Mouse (Mus musculus): ENCODE data around the gene Eml3.
"Not testable (repeated sequence)": the region's sequence is repeated elsewhere in the genome, so short reads cannot be mapped to it uniquely, and the experiment has no call there.

The Eml3 gene

DNA sequence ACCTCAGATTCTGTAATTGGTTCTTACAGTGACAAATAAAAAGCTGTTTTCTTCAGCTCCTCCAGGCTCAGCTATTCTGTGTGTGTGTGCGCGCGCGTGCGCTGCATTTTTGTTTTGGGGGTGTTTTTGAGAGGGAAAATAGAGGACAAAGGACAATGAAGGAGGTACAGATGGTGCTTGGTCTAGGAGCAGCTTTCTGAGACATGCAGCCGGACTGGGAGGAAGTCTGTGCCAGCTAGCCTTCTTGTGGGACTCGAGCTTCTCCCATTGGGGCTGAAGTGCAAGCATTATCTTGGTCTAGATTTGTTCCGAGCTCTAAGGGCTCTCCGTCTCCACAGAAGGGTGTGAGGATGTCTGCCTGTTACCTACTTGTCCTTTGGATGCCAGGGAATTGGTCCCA is 22.9 kb downstream of the Eml3 start:
- in situ Hi-C loops (cut with MboI): no loop called here

DNA sequence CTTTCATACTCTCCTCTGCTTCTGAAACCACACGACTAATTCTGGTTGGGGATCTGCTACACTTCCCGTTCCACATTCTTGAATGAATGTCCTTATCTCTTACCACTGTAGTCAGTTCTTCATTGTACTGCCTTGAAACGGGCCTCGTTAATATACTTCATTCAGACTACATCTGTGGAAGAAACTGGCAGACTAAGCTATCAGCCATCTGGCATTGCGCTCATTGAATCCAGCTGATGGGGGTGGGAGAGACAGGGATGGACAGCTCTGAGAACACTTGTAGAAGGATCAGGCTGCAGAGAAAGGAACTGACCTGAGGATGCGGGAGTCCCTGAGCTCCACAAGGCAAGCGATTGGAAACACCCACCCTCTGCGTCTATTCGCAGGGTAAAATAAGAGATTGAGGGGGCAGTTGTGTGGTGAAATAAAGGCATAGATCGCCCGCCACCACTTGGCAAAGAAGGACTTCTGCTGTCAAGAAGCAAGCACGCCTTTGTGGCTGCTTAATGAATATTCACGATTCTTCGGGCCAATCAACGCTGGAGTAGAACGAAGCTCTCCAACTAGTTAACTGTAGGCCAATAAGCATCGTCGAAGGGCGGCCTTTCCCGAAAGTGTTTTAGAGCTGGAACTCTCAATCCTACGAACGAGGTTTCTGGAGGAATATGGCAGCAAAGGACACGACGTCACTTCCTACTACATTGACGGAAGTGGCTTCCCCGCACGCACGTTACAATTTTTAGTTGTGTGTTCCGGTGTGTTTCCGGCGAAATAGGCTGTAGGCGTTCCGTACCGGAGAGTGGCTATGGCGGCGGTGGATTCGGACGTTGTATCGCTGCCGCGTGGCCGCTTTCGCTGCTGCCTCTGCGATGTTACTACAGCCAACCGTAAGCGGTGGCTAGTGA is 24.0 kb downstream of the Eml3 start, which contains the start of gene Tut1:
Tut1 (plus strand) TSS at position 713 of the 905 bp plus-strand sequence.
- in situ Hi-C loops (cut with MboI): no loop called here

DNA sequence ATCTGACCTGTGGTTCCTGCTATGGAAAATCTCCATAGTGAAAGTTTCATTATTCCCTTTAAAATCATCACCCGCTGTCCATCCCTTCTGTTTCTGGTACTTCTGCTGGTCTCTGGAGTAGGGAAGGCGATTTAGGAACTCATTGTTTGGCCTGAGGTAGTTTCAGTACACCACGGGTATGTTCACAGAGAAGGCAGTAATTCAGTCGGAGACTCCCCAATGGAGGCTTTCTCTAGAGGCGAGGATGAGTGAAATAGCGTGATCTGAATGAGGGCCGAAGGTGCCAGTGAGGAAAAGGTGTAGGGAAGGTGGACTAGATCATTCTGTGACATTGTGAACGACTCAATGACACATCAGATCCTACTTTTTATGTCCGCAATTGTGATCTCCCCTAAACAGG is 24.8 kb downstream of the Eml3 start:
- in situ Hi-C loops (cut with MboI): no loop called here

DNA sequence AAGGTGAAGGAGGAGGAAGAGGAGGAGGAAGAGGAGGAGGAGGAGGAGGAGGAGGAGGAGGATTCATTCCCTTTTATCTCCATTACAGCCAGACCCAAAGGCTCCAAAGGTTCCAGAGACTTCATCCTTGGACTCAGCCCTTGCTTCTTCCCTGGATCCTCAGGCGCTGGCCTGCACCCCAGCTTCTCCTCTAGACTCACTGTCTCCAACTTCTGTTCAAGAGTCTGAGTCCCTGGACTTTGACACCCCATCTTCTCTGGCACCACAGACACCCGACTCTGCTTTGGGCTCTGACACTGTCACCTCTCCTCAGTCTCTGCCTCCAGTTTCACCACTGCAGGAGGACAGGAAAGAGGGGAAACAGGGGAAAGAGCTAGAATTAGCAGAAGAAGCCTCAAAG is 32.9 kb downstream of the Eml3 start:
- in situ Hi-C loops (cut with MboI): no loop called here

DNA sequence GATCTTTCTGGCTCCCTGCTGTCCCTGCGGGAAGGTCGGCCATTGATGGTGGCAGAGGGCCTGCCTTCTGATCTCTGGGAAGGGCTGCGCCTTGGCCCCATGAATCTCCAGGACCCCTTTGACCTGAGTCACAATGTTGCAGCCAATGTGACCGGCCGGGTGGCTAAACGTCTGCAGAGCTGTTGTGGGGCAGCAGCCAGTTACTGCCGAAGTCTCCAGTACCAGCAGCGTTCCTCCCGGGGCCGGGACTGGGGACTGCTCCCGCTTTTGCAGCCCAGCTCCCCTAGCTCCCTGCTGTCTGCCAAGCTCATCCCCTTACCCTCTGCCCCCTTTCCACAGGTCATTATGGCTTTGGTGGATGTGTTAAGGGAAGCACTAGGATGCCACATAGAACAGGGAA is 35.7 kb downstream of the Eml3 start:
- in situ Hi-C loops (cut with MboI): no loop called here

DNA sequence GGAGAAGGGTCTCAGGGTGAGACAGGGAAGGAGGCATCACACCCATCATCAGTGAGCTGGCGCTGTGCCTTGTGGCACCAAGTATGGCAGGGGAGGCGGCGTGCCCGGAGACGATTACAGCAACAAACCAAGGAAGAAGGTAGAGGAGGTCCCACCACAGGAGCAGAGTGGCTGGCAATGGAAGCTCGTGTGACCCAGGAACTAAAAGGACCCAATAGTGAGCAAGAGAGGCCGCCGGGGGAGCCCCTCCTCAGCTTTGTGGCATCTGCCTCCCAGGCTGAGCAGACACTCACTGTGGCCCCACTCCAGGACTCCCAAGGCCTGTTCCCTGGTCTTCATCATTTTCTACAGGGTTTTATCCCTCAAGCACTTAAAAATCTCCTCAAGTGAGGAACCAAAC is 36.4 kb downstream of the Eml3 start:
- in situ Hi-C loops (cut with MboI): no loop called here

DNA sequence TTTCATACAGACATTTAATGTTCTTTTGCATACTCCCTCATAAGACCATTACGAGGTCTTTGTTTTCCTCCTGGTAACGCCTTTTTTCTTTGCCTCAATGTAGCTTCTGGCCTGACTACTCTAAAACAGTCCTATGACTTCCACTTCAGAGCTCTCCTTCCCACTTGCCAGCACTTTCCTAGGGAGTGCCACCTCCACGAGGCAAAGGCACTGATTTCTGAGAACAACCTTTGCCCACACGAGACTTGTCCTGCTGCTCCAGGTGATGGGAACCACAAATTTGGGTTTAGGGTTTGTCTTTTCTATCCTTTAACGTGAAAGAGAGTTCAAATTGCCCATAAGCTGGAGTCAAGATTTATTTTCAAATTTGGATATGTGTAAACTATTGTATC is 36.8 kb downstream of the Eml3 start:
- in situ Hi-C loops (cut with MboI): no loop called here

DNA sequence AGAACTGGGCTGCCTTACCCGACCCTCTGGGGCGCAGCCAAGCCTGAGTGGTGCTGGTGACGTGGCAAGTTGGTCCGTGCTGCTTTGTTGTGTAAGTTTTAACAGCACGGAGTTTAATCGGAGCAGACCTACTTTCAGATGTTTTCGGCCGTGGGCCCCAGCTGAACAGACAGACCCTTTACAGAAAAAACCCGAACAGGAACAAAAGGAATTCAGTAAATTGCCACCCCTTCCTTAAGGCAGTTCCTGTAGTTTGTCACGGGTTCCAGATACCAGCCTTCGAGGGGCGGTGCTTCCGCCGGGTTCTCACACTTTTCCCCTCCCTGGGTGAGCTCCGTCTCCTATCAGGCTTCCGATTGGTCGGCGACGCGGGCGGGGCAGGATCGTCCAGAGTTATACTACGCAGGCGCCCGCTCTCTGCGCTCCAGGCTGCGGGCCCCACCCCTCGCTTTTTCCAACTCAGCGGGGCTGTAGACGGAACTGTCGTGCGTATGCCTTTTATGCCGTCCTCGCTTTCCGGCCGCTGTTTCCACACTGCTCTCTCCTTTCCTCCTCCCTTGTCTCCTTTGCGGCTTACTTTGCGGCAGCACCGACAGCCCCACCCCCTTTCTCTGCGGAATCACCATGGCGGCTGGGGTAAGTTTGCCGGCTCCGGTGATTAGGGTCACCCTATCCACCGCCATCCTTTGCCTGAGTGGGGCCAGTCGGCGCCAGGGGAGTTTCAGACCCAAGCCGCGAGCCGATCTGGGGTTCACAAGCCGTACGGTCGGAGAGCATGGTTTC is 37.4 kb downstream of the Eml3 start, which contains the start of gene Eef1g:
Eef1g (plus strand) TSS at position 452 of the 783 bp plus-strand sequence.
- in situ Hi-C loops (cut with MboI): no loop called here

DNA sequence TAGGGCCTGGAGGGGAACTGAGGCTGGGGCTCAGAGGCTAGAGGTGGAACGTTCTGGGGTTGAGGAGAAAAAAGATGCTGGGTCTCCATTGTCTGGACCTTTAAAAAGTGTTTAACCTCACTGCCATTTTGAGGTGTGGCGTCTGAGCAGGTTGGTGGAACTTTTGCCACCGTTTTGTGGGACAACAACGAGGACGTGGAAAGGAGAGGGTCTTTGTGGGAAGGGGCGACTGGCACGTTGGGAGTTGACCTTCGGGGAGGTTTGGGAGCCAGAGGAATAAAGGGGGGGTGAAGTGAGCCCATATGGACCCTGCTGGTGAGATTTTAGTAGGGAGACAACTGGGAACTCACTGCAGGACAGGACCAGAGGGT is 38.0 kb downstream of the Eml3 start:
- in situ Hi-C loops (cut with MboI): no loop called here

DNA sequence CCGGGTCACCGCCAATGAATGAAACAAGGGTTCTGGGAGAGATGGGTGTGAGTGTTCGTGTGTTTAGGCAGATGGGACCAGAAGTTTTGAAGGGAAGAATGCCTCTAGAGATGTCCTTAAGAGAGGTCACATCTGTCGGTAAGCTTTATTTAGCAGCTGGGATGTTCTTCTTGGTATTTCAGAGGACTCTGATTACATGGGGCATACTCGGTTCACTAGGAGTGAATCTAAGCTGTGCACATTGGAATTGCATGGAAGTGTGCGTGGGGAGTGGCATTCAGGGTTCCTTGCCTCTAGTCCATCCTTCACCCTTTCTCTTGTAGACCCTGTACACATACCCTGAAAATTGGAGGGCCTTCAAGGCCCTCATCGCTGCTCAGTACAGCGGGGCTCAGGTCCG is 38.5 kb downstream of the Eml3 start:
- in situ Hi-C loops (cut with MboI): no loop called here

DNA sequence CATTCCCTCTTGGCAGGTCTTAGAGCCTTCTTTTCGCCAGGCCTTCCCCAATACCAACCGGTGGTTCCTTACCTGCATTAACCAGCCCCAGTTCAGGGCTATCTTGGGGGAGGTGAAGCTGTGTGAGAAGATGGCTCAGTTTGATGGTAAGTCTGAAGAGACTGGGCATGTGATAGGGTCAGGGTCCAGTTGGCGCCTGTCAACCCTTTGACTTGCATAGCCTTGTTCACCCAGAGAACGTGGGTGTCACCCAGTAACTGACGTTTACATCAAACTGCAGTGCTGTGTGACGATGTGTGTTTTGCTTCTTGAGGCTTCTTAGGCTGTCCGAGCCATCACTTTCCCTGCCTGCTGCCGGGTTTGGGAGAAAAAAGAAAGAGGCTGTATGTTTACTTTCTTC is 43.1 kb downstream of the Eml3 start:
- in situ Hi-C loops (cut with MboI): not testable (repeated sequence)

DNA sequence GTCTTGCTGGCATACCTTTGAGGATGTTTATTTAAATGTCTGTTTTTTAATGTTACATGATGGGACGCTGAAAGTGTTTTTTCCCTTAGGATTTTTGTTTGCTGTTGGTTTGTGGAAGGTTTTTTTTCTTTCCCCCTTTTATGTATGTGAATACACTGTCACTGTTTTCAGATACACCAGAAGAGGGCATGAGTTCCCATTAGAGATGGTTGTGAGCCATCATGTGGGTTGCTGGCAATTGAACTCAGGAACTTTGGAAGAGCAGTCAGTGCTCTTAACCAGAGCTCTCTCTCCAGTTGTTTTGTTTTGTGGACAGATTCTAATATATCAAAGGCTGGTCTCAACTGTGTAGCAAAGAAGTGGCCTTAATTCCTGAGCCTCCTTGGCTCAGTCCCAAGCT is 45.3 kb downstream of the Eml3 start:
- in situ Hi-C loops (cut with MboI): no loop called here

DNA sequence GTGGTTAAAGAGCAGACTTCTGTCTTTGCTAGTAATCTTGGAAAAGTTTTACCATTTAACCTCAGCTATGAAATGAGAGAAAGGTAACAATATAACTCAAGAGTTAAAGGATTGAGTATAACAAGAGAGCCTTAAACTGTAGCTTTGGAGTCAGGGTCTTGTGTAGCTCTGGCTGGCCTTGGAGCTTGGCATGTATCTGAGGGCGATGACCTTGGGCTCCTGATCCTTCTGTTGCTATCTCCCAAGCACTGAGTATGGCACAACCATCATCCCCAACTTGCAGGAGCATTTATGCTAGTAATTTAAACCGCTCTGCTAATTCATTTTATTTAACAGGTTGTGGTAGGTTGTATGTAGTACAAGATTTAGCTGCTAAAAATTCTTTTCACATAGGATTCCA is 46.1 kb downstream of the Eml3 start:
- in situ Hi-C loops (cut with MboI): no loop called here

DNA sequence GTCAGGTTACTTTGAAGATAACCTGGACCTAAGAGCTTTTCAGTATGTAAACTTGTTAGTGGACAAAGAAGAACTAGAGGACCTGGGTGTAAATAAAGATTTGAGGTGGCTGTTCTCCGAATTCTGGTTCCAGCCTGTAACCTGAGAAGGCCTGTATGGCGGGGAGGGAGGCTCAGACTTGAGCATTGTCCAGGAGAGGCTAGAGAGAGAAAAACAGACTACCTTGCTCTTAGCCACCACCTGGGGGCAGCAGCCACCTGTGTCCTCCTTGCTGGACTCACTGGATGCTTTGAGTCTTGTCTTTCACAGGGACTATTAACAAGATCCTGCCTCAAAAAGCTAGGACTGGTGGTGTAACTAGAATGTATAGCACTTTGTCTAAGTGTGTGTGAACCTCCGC is 47.2 kb downstream of the Eml3 start:
- in situ Hi-C loops (cut with MboI): no loop called here

DNA sequence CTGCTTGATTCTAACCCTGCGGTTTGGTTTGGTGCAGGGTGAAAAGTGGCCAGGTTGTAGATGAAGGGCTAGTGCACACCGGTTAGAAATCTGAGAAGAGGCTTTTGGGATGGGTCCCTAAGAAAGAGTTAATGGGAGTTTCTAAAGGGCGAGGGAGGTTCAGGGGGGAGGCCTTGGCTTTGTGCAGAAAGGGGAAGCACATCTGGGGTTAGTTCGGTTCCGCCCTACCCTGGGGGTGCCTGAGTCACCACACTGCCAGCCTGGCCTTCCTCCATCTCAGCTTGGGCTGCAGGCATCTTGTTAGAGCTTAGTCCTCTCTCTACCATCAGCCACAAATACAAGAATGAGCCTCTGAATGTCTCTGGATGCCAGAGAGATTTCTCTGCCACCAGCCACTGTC is 51.4 kb downstream of the Eml3 start:
- in situ Hi-C loops (cut with MboI): no loop called here

DNA sequence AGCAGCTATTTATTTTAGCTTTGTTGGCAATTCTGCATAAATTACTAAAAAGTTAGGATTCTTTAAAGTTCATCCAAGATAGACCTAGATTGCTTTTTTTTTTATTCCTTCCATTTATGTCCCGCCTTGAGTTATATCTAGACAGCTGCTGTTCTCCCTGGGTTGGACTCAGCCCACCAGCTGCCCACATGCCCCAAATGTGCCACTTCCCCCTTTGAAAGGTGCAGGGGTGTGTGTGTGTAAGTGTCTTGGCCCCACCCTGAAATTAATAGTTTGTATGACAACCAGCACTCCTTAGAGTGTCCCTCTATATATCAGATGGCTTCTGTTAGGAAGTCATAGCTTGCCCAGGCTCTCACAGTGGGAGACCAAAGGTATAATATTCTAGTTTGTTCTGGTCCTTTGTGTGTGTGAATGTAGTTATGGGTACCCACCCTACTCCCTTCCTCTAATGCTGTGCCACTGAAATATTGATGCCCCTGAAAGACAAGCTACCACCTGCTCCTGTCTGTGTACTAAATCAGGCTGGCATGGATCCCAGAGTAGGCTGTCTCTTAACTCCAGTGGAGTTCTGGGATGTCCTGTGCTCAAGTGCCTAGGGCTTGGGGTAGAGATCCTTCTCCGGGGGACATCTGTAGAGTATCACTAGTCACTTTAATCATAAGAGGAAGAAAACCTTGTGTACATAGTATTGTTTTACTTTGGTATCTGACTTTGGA is 52.3 kb downstream of the Eml3 start:
- in situ Hi-C loops (cut with MboI): no loop called here

DNA sequence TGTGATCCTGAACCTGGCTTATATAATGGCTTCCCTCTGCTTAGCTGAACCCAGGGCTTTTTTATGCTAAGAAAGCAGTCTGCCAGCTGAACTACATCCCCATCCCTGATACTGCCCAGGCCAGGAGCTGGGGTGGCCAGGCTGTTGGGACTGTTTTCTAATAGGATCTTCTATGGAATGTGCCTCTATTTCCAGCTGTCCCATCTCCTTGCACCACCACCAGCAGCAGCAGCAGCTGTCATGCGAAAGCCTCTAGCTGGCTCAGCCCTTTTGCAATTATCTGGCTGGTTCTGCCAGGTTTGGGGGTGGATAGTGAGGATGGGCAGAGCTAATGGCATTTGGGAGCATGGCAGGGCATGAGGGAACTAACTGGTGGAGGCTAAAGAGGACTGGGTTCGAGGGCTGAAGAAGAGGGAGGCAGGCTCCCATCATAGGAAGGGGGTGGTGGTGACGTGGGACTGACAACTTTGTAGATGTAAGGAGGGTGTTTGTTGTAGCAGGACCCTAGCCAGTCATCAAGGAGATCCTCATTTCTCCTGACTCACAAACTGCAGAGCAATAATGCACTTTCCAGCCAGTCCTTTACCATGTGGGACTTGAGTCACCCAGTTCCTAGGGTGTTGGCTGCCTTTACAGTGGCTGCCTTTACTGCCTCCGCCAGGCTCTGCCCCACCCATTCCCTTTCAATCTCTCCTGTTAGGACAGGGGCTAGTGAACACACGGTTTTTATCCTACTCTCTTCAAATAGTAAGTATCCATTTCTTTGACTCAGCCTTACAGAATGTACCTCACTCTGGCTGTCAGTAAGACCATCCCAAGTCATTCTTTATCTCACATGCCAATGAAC is 53.2 kb downstream of the Eml3 start:
- in situ Hi-C loops (cut with MboI): no loop called here

DNA sequence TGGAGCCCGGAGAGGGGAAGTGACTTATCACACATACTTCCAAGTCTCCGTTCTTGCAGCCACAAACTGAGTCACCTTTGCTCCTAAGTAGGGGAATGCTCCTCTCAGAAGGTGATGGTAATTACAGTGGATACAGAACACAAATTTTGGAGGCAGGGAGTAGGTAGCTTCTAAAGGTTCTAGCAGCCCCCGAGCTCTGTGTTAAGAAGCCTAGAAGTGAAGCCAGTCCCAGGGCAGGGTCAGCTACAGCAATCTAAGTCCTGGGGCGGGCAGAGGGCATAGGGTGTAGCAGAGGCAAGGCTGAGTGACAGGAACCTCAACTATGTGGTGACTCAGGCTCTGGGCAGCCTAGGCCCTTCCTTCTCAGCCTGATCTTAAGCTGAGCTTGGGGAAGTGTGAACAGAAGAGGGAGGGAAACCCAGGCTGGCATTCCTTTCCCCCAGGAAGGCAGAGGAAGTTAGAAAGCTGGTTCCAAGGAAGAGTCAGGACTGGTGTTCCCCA is 53.8 kb downstream of the Eml3 start:
- in situ Hi-C loops (cut with MboI): no loop called here

DNA sequence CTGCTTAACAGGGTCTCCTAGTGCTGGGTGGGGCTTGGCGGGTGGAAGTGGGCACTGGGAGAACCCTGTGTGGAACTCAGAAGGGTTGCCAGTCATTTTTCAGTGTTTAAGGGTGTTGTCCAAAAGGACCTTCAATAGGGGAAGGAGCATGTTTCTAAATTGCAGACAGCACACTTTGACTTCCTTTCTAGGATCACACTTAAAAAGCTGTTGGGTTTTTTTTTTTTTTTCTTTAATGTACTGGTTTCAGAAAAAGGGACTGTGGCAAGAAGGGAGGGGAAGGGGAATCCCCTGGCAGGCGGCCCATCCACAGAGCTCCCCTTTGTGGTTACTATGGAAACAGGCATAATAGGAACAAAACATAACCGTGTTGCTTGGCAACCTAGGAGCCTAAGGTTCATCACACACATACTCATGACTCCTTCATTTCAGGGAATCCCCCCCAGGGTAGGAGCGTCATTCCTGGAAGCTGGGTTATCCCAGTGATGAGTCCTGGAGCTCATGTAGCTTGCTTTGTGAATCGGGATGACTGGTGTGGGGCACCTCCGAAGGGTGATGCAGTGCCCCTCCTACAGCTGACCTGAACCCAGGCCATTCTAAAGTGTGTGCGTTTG is 55.0 kb downstream of the Eml3 start:
- in situ Hi-C loops (cut with MboI): no loop called here

DNA sequence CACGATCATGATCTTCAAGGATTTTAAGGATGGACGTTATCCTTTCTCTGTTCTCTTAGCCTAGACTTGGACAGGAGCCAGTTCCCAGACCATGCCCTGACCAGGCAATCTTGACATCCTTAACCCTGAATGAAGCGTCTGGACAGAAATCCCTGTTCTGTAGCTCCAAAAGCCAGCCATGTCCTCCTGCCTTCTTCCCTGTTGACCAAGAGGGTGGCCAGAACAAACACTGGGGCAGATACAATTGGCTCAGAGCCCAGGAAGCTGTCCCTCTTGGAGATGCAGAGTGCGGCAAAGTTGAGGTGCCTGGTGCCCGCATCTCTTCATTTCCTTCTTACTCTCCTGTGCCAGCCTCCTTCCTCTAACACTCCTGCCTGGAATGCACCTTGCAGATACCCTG is 56.5 kb downstream of the Eml3 start:
- in situ Hi-C loops (cut with MboI): no loop called here

DNA sequence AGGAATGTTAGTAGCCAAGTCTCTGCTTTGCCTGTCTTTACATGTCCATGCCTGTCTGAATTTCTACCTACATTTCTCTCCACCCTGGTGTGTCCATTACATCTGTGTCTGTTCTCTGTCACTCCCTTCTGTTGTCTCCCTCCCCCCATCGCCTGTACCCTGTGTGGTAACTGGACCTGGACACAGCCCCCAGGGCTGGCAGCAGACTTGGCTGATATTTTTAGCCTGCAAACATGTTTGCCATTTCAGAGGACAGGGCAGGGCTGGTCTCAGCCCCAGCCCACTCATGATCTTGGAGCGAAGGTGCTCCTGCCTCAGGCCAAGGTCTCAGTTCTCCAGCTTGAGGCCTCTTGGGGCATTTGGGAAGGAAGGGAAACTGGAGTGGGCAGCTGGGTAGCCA is 58.5 kb downstream of the Eml3 start:
- in situ Hi-C loops (cut with MboI): no loop called here

Data from mature B cell (primary cell).